Mouse (Mus musculus) bone marrow, adult 2 months (tissue): Measurements from ENCODE around the gene Olfr918.

Source experiments
- CTCF ChIP-seq: fragments of 200-500 bp; IDR thresholded peaks from 2 replicates; pipeline ENCODE4 v1.5.1; 2011; ENCODE audit warnings: low read length, control low read depth; ENCODE audit not compliant: control insufficient read depth, insufficient read depth
- POLR2A ChIP-seq: fragments of 200-500 bp; IDR thresholded peaks from 2 replicates; pipeline ENCODE4 v1.6.1; 2011; ENCODE audit warnings: low read depth, mild to moderate bottlenecking, control low read depth, low read length, borderline replicate concordance; ENCODE audit not compliant: control insufficient read depth

DNA sequence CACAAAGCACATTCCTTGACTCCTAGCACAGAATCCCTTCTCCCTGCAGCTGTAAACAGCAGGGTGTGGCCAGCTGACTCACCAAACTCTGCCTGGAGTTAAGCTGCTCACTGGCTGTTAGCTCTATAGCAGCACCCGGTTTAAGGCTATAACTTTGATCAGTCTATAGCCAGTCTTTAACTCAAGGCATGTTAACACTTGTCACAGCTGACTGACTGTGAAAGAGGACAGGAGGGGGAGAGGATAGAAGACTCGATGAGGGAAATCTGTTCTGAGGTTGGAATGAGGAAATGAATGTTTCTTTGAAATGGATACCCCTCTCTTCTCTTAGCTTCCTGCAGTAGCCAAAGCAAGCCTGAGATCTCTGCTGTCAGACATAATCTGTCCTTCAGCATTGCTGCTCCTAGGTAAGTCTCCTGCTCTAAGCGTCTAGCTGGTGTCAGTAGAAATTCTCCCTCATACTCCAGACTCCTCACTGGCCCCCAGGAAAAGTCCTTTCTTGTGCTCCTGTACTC, 44.6 kb upstream of the Olfr918 start:
- no peak for TF ChIP-seq CTCF
- TF ChIP-seq POLR2A = no peak
